Mouse (Mus musculus): ENCODE measurements around the gene Serhl. TPM values are rescaled to one million over a fixed set of nuclear protein-coding genes. Genes with fewer than 3 reads are reported as not detected.

The Serhl gene
- polyA plus RNA-seq (2012; rRNA removed) = 57.7 and 88.2 TPM in 2 replicates

GRCm38 (mm10) chr15:83089429-83089605 lies at the start of gene Serhl:
Gene Serhl (plus strand): TSS chr15:83089506.

GRCm38 (mm10) chr15:83122566-83123145 lies 33.4 kb downstream of the Serhl start, which contains the start of gene Rrp7a:
Gene Rrp7a (minus strand): TSS chr15:83122801.

GRCm38 (mm10) chr15:83149196-83150072 lies 60.1 kb downstream of the Serhl start, which contains the start of gene Poldip3:
Gene Poldip3 (minus strand): TSS chr15:83149384.

Other genes with a start within 250 kb of the Serhl start
- gene Tcf20, start 101.6 kb upstream of the Serhl start, polyA plus RNA-seq (2012; rRNA removed) = 21.5 and 24.2 TPM in 2 replicates
- 3.6 and 4.4 TPM in 2 replicates for gene Nfam1, start 56.2 kb upstream of the Serhl start, polyA plus RNA-seq (2012; rRNA removed)
- gene Rrp7a, start 33.3 kb downstream of the Serhl start, polyA plus RNA-seq (2012; rRNA removed) = 135 and 157 TPM in 2 replicates
- 87.1 and 103 TPM in 2 replicates for gene Poldip3, start 59.9 kb downstream of the Serhl start, polyA plus RNA-seq (2012; rRNA removed)
- gene Cyb5r3, start 83.1 kb downstream of the Serhl start, polyA plus RNA-seq (2012; rRNA removed) = 347 and 409 TPM in 2 replicates
- 105 and 111 TPM in 2 replicates for gene A4galt, start 162.3 kb downstream of the Serhl start, polyA plus RNA-seq (2012; rRNA removed)

Data from ovary, adult 2 months (tissue).